Mouse (Mus musculus) brain, embryonic 14.5 days (tissue): ENCODE data around the gene Ubxn1. TPM values are rescaled to one million over a fixed set of nuclear protein-coding genes. Genes with fewer than 3 reads are reported as not detected.
"Not testable (repeated sequence)": the region's sequence is repeated elsewhere in the genome, so short reads cannot be mapped to it uniquely, and the experiment has no call there.

ENCODE experiments used
- DNase-seq: peaks from one replicate; pipeline ENCODE4 v3.0.0-alpha.2; 2011; ENCODE audit warnings: low read depth
- CTCF ChIP-seq: fragments of 200-500 bp; IDR thresholded peaks from 2 replicates; pipeline ENCODE4 v1.5.1; 2012; ENCODE audit warnings: inconsistent platforms, mild to moderate bottlenecking, moderate library complexity, borderline replicate concordance; ENCODE audit not compliant: insufficient read depth, insufficient read length; ENCODE audit errors: extremely low read depth
- POLR2A ChIP-seq: fragments of 200-500 bp; IDR thresholded peaks from 2 replicates; pipeline ENCODE4 v1.6.1; 2012; ENCODE audit warnings: mild to moderate bottlenecking, inconsistent platforms, borderline replicate concordance; ENCODE audit not compliant: poor library complexity, insufficient read depth, insufficient read length, severe bottlenecking; ENCODE audit errors: extremely low read depth
- polyA plus RNA-seq: library from polyadenylated mRNA; depleted of rRNA; stranded (reverse); fragments of >200 nt; gene quantifications from 2 replicates; pipeline ENCODE4 v1.2.3, GENCODE M21; 2012; rRNA removed

Ubxn1 gene
- polyA plus RNA-seq: 105 and 111 TPM in 2 replicates

GRCm38 (mm10) chr19:8871267-8872186, at the start of gene Ubxn1:
Gene Ubxn1 (plus strand): TSS chr19:8871496.
- peak; percentile 99 for DNase-seq
- TF ChIP-seq POLR2A (no peak; the same call in 1 of the 2 replicates), CTCF (no peak)

- no peak for DNase-seq
Measured at GRCm38 (mm10) chr19:8822696-8823095, 48.6 kb upstream of the Ubxn1 start.

GRCm38 (mm10) chr19:8829660-8830059, 41.6 kb upstream of the Ubxn1 start, which contains the start of gene AC129217.1:
Gene AC129217.1 (plus strand): TSS chr19:8829773.
- DNase-seq: no peak
- TF ChIP-seq POLR2A (no peak), CTCF (no peak)

More at GRCm38 (mm10) chr19:8822696-8823095, 48.6 kb upstream of the Ubxn1 start:
- TF ChIP-seq CTCF: no peak
- TF ChIP-seq POLR2A: no peak

GRCm38 (mm10) chr19:8830664-8831063, 40.6 kb upstream of the Ubxn1 start:
- TF ChIP-seq POLR2A: no peak
- no peak for TF ChIP-seq CTCF
- peak; percentile 50 for DNase-seq

GRCm38 (mm10) chr19:8831262-8831661, 40.0 kb upstream of the Ubxn1 start:
- peak; percentile 6; the same call in 1 of the 2 replicates for TF ChIP-seq CTCF
- no peak for TF ChIP-seq POLR2A
- DNase-seq: no peak

- TF ChIP-seq CTCF (no peak), POLR2A (no peak)
- no peak for DNase-seq
Measured at GRCm38 (mm10) chr19:8832971-8833370, 38.3 kb upstream of the Ubxn1 start.

GRCm38 (mm10) chr19:8836327-8836726, 35.0 kb upstream of the Ubxn1 start:
- not testable (repeated sequence) for DNase-seq

- TF ChIP-seq CTCF: peak; percentile 59
- peak; percentile 53; the same call in 1 of the 2 replicates for TF ChIP-seq POLR2A
Measured at GRCm38 (mm10) chr19:8837251-8837791, 34.0 kb upstream of the Ubxn1 start, which contains the start of gene Bscl2. Gene Bscl2 (plus strand): TSS chr19:8837467.

GRCm38 (mm10) chr19:8838041-8838730, 33.1 kb upstream of the Ubxn1 start:
- peak; percentile 65 for DNase-seq
- TF ChIP-seq POLR2A (no peak), CTCF (no peak)

More at GRCm38 (mm10) chr19:8837251-8837791, 34.0 kb upstream of the Ubxn1 start, which contains the start of gene Bscl2:
- DNase-seq: peak; percentile 94

GRCm38 (mm10) chr19:8839103-8839907, 32.0 kb upstream of the Ubxn1 start, which contains the start of gene Gng3:
Gene Gng3 (minus strand): TSS chr19:8839194.
- peak; percentile 98 for DNase-seq
- TF ChIP-seq POLR2A: peak; percentile 34; the same call in 1 of the 2 replicates
- TF ChIP-seq CTCF: no peak
